Mouse (Mus musculus): ENCODE results near the gene Fmo6. TPM values are rescaled to one million over a fixed set of nuclear protein-coding genes. Genes with fewer than 3 reads are reported as not detected.

Fmo6 gene
- not detected for total RNA-seq (2021)
- long read RNA-seq, experiment 1: 0 reads
- long read RNA-seq, experiment 2: 0 reads

DNA sequence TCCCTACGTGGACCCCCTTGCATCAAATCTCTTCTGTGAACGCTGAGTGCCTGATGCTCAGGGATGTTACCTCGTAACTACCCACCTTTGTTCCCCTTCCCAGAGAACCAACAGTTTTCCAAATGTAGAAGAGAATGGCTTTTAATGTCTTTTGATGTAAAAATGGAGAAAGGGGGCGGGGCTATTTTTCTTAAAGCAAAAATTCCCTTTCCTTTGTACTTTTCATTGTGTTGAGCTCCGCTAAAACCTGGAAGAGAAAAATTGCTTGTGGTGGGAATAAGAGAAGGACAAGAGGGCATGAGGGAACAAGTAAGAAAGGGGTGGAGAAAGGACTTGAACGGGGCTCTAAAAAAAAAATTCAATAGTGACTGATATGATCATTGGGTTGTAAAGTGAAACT lies at the start of gene Fmo6:
Gene Fmo6 (minus strand): TSS at position 101 of the 400 bp plus-strand sequence.
- DNase-seq (ENCODE audit: low spot score in 2 of 2): no peak
- intact Hi-C loops (cut with DNase I): no loop called here

GRCm38 (mm10) chr1:162986777-162987176 lies 49.5 kb upstream of the Fmo6 start:
- intact Hi-C loops (cut with DNase I): no loop called here

DNA sequence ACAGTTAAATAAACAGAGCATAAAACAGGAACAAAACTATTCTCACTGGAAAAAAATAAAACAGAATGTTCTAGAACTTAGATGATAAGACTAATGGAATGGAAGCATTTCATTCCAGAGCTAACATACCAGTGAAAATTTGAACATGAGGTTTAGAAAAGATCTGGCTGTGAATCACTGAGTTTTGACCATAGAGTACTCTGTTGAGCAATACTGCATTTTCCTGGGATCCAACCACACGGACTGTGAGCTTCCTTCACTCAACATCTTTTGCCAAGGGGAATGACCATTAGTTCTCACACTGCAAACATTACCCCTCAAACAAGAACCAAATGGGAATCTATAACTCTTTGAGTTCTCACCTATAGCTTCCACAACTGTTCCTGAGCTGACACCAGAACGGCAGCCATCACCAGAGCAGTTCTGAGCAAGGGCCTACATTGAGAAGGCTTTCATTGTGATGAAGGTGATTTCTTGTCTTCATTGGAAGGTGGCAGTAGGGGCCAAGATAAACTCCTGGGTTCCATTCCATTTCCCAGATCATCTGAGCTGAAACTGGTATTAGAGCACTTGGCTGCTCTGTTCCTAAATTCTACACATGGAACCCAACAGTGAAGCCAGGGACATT lies 48.9 kb upstream of the Fmo6 start:
- DNase-seq (ENCODE audit: low spot score in 2 of 2): no peak
- intact Hi-C loops (cut with DNase I): no loop called here

More at GRCm38 (mm10) chr1:162986777-162987176, 49.5 kb upstream of the Fmo6 start:
- DNase-seq (ENCODE audit: low spot score in 2 of 2): no peak

DNA sequence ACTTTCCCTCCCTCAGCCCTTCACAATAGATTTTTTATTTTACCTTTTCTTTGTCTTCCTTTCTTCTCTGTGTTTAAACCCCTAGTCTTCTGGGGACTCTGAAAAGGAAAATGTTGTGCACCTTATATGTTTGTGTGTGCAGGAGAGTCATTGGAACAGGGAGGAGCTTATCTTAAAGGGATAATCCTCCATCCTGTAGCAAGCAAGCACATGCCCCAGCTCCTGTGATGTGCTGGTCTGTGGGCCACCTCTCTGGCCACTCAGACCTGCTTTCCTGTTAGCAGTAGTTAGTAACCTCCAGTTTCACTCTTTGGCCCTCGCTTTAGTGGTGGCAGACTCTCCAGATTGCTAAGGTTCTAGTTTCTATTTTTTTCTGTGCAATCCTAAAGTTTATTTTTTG lies 47.1 kb upstream of the Fmo6 start, which contains the start of gene Fmo3:
Gene Fmo3 (minus strand): TSS at position 101 of the 400 bp plus-strand sequence.
- intact Hi-C loops (cut with DNase I): no loop called here
- no peak for DNase-seq (ENCODE audit: low spot score in 2 of 2)

- DNase-seq (ENCODE audit: low spot score in 2 of 2): no peak
- intact Hi-C loops (cut with DNase I): no loop called here
Observed at GRCm38 (mm10) chr1:162963556-162963955, 26.2 kb upstream of the Fmo6 start.

GRCm38 (mm10) chr1:162957422-162957821 lies 20.1 kb upstream of the Fmo6 start:
- intact Hi-C loops (cut with DNase I): no loop called here
- DNase-seq (ENCODE audit: low spot score in 2 of 2): no peak

- DNase-seq (ENCODE audit: low spot score in 2 of 2): no peak
- intact Hi-C loops (cut with DNase I): no loop called here
Observed at GRCm38 (mm10) chr1:162953079-162953478, 15.8 kb upstream of the Fmo6 start.

DNA sequence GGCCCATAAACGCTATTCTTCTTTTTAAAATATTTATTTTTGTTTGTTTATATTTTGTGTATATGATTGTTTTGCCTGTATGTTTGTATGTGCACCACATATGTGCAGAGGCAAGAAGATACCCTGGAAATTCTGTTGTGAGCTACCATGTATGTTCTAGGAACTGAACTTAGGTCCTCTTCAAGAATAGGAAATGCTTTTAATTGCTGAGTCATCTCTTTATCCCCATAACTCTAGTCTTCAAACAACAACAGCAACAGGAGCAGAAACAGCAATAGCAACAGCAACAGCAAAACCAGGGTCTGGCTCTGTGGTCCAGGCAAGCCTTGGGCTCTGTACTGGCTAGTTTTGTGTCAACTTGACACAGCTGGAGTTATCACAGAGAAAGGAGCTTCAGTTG lies 12.4 kb upstream of the Fmo6 start:
- DNase-seq (ENCODE audit: low spot score in 2 of 2): no peak
- intact Hi-C loops (cut with DNase I): no loop called here

DNA sequence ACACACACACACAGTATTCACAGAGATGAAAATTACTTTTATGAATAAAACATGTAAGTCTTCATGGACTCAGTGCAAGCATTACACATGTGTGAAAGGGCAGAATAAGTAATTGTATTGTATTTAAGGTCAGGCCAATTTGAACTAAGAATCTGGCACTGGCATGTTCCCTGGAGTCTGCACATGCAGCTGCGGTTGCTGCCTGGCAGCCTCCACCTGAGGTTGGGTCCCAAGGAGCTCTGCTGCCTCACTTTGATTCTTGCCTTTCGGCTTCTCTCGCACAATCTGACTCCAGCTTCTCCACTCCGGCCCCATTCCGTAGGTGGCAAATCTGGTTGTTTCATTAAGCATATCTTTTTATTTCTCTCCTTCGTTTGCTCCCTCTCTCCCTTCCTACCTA lies 10.6 kb upstream of the Fmo6 start:
- intact Hi-C loops (cut with DNase I): no loop called here
- no peak for DNase-seq (ENCODE audit: low spot score in 2 of 2)

GRCm38 (mm10) chr1:162946837-162947558 lies 9.7 kb upstream of the Fmo6 start:
- no peak for DNase-seq (ENCODE audit: low spot score in 2 of 2)
- intact Hi-C loops (cut with DNase I): no loop called here

DNA sequence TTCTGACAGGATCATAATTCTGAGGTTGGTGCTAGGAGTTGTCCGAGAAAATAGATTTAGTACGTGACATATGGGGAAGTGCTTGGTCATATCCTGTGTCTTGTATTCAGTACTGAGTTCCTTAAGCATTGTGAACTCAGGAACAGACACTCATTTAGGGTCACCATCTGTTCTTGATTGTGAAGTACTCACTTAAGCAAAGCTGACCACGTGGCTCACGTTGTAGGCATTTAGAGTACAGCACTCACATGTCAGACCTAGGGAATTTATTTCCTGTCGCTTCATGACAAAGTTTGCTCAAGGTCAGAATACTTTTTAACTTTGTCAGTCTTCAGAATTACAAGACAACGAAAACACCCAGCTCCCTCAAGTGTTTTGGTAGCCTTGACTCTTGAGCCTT lies 6.4 kb upstream of the Fmo6 start:
- intact Hi-C loops (cut with DNase I): no loop called here
- DNase-seq (ENCODE audit: low spot score in 2 of 2): no peak

- DNase-seq (ENCODE audit: low spot score in 2 of 2): no peak
- intact Hi-C loops (cut with DNase I): no loop called here
Observed at GRCm38 (mm10) chr1:162938696-162939351, 1.5 kb upstream of the Fmo6 start.

DNA sequence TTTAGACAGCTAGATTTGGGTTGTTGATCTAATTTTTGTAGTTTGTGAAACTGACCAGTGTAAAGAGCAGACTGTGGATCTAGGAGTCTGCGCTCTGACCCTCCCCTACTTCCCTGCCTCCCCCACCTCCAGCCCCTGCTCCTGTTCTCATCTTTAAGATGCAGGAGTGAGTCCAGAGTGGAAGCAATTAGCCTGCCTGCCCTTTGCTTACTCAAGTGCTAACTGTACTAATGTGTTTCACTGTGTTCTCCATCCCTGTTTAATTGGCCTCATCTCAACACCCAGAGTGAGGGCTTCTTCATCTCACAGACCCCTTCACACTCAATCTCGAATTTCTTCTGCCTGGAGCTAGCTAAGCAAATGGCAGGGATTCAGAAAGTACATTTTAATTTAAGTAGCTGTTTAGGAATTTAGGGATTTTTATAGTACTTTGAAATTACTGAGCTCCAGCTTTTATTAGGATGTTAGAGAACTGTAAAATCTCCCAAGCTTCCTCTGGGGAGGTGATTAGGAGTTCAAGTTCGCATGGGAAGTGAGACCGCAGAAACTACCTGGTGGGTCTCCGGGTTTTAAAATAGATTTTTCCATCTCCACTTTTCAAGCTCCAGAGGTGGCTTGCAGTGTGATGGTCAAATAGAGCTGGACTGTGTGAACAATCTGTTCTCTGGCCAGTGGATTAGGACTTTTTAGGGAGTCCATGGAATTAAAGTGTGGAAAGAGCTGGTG lies 818 bp upstream of the Fmo6 start:
- intact Hi-C loops (cut with DNase I): no loop called here
- DNase-seq (ENCODE audit: low spot score in 2 of 2): no peak

GRCm38 (mm10) chr1:162934374-162935012 lies 2.8 kb downstream of the Fmo6 start:
- intact Hi-C loops (cut with DNase I): no loop called here
- peak in 1 of 2 experiments; percentile 6 for DNase-seq (ENCODE audit: low spot score in 2 of 2)

- intact Hi-C loops (cut with DNase I): no loop called here
- DNase-seq (ENCODE audit: low spot score in 2 of 2): no peak
Observed at GRCm38 (mm10) chr1:162932386-162932785, 4.9 kb downstream of the Fmo6 start.

DNA sequence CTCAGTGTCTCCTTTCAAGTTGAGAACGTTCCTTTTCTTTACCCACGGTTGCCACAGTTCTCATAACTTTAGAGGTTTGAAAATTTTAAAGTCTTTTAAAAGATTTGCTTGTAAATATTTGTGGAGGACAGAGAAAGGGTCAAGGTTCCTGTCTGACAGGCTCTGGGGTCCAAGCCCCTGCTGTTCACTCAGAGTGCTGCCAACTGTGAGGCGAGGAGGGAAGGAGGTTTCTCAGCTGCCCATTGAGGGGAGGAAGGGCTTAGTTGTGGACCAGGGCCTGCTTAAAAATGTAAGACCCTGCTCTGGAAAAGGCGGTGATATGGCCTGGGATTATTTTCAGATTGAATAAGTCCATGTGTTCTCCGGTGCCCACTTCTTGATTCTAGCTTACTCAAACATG lies 5.4 kb downstream of the Fmo6 start:
- DNase-seq (ENCODE audit: low spot score in 2 of 2): no peak
- intact Hi-C loops (cut with DNase I): no loop called here

GRCm38 (mm10) chr1:162931310-162931875 lies 5.9 kb downstream of the Fmo6 start:
- intact Hi-C loops (cut with DNase I): no loop called here
- no peak for DNase-seq (ENCODE audit: low spot score in 2 of 2)

DNA sequence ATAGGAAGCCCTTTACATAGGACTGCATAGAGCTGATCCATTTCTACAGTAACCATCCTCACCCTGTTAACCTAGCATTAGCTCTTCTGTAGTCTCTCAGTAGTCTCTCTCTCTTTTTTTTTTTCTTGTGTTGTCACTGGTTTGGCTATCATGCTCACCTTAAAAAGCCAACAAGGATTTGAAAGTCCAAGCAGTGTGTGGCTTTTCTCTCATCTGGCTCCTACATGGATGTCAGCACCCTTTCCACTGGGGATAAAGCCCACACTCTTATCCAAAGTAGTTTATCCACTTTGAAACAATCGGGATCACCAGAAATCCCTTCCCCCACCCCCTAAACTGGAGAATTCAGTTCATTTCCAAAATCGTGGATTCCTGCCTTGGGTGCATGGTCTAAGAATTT lies 6.7 kb downstream of the Fmo6 start:
- intact Hi-C loops (cut with DNase I): no loop called here

GRCm38 (mm10) chr1:162929146-162929545 lies 8.2 kb downstream of the Fmo6 start:
- intact Hi-C loops (cut with DNase I): no loop called here

More for the DNA sequence above, 6.7 kb downstream of the Fmo6 start:
- DNase-seq (ENCODE audit: low spot score in 2 of 2): no peak

More at GRCm38 (mm10) chr1:162929146-162929545, 8.2 kb downstream of the Fmo6 start:
- DNase-seq (ENCODE audit: low spot score in 2 of 2): no peak
